Mouse (Mus musculus) spleen, adult 12 weeks (tissue): ENCODE results near the gene Dchs2.
"Not testable (repeated sequence)": the region's sequence is repeated elsewhere in the genome, so short reads cannot be mapped to it uniquely, and the experiment has no call there.

Experiments
- DNase-seq: peaks from one replicate; pipeline ENCODE4 v3.0.0; 2022; ENCODE audit warnings: low spot score

The Dchs2 gene

GRCm38 (mm10) chr3:83127726-83128448, at the start of gene Dchs2:
TSS of gene Dchs2 (plus strand) at chr3:83127948.
- no peak for DNase-seq

GRCm38 (mm10) chr3:83080567-83081055, 47.1 kb upstream of the Dchs2 start:
- peak; percentile 7 for DNase-seq

DNA sequence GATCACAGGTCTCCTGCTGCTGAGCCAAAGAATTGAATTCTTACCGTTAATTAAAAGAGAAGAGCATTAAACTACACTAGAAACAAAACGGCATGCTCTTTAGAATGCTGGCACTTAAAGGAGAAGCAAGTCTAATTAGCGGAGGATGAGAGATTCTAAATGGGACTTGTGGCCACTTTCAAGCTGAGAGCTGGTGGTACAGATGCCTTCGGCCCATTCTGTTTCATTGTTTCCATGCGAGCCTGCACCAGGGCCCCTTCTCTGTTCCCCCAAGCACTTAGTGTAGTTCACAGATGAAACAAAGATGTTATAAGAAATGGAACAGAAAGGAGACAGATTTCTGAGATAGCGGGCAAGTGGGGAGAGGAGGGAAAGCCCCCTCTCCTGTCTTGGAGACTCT, 30.2 kb upstream of the Dchs2 start:
- DNase-seq = no peak

DNA sequence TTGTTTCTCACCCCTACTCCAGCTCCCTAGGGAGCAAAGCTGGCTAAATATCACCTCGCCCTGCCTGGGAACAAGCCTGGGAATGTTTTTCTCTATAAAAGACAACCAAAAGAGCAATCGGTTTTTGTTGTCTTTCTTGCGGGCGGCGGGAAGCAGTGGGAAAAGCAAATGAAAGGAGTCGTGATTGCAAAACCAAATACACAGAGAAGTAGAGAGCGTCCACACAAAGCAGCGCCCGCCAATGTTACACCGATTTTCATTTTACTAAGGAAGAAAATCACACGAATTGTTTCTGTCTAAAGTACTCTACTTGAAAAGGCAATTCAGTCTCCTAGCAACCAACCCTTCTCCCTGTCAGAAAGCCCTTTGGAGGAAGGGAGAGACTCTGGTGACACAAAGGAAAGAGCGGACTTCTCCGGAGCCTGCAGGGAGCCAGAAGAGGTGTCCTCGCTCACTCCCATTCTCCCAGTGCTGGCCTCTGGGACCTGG, 29.2 kb upstream of the Dchs2 start:
- no peak for DNase-seq

GRCm38 (mm10) chr3:83099139-83099538, 28.6 kb upstream of the Dchs2 start:
- DNase-seq = no peak

DNA sequence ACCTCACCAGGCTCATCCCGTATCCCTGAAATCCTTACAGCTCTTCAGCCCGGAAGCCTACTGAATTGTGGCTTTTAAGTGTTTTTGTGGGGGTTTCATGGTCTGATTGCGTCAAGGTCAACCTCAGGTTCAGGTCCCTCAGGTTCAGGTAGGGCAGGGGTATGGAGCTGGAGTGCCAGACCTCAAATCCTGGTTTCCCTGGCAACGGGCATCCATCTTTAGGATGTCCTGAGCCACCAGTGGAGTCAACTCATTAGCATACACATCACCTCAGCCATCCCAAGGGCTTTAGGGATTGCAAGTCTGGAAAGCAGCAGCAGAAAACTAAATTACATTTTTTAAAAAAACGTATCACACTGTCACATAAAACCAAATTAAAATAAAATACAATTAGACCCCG, 28.1 kb upstream of the Dchs2 start:
- DNase-seq = no peak

DNA sequence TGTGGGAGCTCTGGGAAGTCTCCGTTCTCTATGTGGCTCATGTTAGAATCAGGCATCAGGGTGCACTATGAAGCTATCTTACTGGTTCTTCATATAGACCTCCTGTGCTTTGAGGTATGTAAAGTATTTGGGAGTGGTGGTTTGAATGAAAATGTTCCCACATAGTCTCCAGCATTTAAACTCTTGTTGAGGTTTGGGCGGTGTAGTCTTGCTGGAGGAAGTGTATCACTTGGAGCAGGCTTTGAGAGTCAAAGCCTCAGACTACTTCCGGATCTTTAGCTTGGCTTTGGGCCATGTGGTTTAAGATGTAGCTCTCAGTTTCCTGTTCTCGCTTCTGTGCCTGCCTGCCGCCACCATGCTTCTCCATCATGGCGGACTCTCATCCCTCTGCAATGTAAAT, 25.5 kb upstream of the Dchs2 start:
- no peak for DNase-seq

DNA sequence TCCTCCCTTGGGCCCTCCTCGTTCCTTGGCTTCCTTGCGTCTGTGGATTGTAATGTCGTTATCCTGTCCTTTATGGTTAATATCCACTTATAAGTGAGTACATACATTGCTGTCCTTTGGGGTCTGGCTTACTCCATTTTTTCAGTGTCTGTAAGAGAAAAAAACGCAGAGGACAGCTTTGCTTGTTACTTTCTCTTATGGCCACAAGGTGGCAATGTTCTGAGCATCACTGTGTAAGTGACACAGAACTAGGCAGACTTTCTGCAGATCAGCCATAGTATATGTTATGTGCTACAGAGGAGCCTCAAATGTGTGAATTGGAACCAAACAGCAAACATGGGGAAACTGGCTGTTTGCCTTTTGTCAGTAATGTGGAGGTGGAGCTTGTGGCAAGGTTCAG, 17.6 kb upstream of the Dchs2 start:
- DNase-seq = no peak

DNA sequence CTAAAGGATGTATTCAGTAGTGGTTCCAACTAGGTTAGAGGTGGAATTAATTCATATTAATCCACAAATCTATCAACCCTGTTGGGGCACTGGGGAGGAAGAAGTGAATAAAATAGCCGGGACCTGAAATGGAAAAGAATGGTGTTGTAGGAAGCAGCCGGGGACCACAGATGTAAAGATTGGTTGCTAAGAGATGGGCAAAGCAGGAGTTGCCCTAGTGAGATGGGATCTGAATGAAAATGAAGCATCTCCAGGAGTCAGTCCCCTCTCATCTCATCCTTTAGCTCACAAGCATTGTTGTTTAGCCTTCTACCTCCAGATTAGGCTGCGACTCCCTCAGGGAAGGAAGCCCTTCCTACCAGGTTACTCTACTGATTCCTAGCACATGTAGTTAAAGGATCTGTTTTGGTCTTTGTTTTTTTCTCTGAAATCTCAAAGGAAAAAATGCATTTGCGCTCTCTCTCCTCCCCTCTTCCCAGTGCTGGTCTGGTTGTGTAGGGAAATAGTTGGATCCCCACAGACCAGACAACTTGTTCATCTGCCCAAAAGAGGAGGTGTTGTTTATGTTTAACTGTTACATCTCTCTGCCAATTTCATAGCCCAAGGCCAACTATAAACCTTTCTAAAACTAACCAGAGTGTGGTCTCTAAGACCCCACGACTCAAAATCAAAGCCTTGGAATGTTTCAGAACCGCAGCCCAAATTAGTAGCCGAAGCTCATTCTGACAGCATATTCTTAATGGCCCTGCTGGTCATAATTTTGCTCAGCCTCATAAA, 16.1 kb upstream of the Dchs2 start:
- no peak for DNase-seq

GRCm38 (mm10) chr3:83112869-83113268, 14.9 kb upstream of the Dchs2 start:
- DNase-seq = no peak

GRCm38 (mm10) chr3:83114946-83115345, 12.8 kb upstream of the Dchs2 start:
- no peak for DNase-seq

DNA sequence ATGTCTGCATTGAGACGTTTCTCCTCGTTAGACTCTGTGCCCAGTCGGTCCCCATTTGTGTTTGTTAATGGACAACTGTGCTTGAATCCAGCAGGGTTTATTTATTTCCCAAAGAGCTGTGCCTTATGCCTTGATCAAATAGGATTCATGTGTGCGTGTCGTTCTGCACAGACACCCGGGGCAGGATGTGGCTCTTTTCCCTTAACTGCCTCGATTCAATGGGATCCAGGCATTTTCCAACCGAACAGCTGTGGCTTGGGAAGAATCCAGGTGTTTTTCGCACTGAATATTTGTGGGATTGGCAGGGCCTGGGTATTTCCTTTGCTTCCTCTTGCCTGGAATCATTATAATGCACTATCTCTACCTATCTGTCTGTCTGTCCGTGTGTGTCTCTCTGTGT, 10.2 kb upstream of the Dchs2 start:
- no peak for DNase-seq

DNA sequence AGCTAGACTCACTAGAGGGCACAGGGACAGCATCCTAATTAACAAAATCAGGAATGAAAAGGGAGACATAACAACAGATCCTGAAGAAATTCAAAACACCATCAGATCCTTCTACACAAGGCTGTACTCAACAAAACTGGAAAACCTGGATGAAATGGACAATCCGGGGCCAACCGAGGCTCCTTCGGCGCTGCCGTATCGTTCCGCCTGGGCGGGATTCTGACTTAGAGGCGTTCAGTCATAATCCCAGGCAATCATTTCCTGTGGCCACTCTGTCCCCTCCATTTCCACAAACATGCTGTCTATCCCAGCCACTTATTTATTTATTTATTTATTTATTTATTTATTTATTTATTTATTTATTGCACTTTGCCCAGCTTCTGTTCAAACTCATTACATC, 3.8 kb upstream of the Dchs2 start:
- DNase-seq = not testable (repeated sequence)

GRCm38 (mm10) chr3:83127088-83127725, 541 bp upstream of the Dchs2 start:
- no peak for DNase-seq

DNA sequence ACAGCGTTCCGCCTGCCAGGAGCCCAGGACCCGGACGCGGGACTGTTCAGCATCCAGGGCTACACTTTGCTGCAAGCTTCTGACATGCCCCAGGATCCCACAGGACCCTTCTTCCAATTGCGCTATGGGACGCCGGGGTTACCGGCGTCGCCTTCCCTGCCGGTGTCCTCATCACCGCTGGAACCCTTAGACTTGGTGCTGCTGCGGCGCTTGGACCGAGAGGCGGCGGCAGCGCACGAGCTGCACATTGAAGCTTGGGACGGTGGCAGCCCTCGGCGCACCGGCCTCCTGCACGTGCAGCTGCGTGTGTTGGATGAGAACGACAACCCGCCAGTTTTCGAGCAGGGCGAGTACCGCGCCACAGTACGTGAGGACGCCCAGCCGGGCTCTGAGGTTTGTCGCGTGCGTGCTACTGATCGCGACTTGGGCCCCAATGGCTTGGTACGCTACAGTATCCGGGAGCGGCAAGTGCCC, 738 bp downstream of the Dchs2 start:
- DNase-seq = no peak

GRCm38 (mm10) chr3:83129151-83129550, 1.4 kb downstream of the Dchs2 start:
- no peak for DNase-seq

DNA sequence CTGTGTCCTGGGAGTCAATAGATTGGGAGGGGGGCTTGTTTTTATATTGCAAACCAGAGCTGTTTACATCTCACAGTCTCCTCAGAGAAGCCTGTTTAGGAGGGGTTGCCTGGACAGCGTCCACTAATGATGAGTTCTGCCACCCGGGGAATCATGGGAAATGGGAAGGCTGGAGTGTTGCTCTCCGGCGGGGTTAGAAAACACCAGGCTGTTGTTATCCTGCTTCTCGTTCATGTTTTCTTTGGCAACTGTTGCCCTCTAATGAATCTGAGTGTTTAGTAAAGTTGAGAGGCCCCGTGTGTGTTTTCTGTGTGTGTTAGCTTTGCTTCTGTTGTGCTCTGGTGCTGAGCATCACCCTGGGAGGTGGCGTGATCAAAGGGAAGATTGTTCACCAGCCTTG, 8.7 kb downstream of the Dchs2 start:
- DNase-seq = no peak

- DNase-seq = no peak
Observed at GRCm38 (mm10) chr3:83138820-83139219, 11.1 kb downstream of the Dchs2 start.

GRCm38 (mm10) chr3:83145610-83146009, 17.9 kb downstream of the Dchs2 start:
- DNase-seq = no peak

DNA sequence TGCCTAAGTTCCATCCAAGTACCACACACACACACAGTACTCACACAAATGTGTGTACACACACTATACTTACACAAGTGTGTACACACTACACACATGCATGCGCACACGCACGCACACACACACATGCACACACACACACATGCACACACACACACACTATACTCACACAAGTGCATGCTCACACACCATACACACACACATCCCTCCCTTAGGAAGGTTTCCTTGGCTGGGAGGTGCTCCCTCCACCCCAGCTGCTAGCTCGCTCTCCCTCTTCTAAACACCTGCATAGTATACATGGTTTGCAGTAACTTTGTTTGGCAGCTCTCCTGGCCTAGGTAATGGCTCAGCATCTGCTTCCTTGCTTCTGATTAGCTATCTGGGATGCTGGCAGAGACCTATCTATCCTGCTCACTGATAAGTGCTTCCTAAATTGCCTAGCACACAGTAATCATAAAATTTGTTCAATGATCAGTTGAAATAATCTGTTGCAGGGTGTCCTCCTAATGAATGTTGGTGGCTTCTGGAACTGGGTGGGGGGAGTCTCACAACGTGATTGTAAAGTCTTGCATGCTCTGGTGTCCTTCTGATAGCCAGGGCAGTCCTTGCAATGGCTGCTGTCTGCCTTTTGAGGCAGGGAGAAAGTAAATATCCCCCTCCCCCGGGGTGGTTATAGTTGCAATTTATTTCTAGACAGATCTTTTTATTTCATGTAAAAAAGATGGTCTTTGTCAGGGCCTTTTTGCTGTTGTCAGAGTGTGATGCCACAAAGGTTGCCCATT, 19.7 kb downstream of the Dchs2 start:
- DNase-seq = no peak

- DNase-seq = no peak
Observed at GRCm38 (mm10) chr3:83148055-83148447, 20.3 kb downstream of the Dchs2 start.

DNA sequence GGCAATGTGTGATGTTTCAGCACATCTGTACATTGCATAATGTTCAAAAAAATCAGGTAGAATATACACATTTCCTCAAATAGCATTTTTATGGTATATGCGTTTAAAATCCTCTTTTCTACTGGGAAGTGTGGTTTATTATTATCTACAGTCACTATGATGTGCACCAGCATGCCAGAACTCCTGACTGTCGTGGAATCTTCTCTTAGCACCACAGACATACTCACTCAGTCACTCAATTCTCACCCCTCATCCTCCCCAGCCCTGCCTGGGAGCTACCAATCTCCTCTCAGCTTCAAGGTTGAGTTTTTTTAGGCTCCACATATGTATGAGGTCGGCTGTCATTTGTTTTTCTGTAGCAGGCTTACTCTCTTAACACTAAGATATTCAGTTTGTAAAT, 20.8 kb downstream of the Dchs2 start:
- no peak for DNase-seq
